Mouse (Mus musculus): ENCODE measurements around the gene Akap1. TPM values are rescaled to one million over a fixed set of nuclear protein-coding genes. Genes with fewer than 3 reads are reported as not detected.

Gene Akap1
- total RNA-seq, 4 experiments from 2014 or later: 40.5 to 44.8 (median 41.6) TPM

DNA sequence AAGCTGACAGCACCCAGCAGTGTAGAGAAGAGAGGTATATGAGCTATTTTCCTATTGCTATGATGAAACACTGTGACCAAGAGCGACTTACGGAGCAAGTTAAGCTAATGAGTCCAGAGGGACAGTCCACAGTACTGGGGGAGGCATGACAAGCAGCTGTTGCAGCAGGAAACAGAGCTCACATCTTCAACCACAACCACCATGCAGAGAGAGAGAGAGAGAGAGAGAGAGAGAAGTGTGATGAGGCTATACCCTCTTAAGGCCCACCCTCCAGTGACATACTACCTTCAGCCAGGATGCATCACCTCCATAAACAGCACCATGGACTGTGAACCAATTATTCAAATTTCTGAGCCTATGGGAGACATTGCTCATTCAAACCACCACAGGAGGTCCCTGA is 74.5 kb downstream of the Akap1 start:
- DNase-seq (ENCODE audit: low spot score in 2 of 2): no peak

DNA sequence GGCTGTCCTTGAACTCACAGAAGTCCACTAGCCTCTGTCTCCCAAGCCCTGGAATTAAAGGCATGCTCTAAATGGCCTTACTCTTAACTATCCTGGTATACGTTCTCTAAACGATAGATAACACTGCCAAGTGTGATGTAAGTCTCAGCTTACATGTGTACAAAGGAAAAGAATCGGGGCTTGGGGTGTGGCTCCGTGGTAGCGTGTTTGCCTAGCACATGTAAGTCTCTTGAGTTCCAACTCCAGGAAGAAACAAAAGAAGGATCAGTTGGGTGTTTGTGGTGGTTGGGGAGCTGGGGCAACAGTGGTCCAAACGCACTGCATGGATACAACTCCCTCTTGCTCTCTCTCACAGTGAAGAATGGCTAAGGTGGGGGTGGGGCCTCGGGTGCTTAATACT is 77.6 kb downstream of the Akap1 start:
- DNase-seq (ENCODE audit: low spot score in 2 of 2): no peak

DNA sequence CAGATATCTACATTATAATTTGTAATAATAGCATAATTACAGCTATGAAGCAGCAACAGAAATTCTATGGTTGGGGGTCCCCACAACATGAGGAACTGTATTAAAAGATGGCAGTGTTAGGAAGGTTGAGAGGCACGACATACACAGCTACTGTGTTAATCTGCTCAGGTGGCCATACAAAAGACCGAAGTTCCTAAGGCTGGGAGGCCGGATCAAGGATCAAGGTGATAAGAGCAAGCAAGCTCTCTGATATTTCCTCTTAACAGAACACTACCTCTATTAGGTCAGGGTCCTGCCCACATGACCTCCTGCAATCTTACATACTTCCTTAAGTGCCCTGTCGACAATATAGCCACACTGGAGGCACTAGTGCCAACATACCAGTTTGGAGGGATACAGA is 80.9 kb downstream of the Akap1 start:
- no peak for DNase-seq (ENCODE audit: low spot score in 2 of 2)

DNA sequence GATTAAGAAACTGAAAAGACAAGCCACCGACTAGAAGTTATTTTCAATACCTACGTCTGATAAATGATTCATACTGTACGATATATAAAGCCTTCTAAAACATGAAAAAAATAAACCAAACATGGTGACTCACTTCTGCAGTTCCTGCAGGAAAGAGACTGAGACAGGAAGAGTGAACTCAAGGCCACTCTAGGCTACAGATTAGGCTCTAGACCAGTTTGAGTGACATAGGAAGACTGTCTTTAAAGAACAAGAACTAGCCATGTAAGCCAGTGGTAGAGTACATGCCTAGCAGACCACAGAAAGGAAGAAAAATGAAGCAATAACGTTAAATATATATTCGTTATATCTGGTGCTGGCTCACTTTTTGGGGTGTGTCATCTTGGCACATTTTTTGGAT is 81.9 kb downstream of the Akap1 start:
- DNase-seq (ENCODE audit: low spot score in 2 of 2): no peak

Other genes with a start within 250 kb of the Akap1 start
- 100 to 1,000 TPM; 102 to 121 (median 109) TPM for gene Msi2, start 146.1 kb downstream of the Akap1 start, total RNA-seq (2022)
- gene Scpep1, start 90.9 kb upstream of the Akap1 start, total RNA-seq (2022): 10 to 100 TPM; 15.8 to 24.7 (median 19.9) TPM
- not detected for gene Elobl, start 102.3 kb upstream of the Akap1 start, total RNA-seq (2022)
- gene Coil, start 105.7 kb upstream of the Akap1 start, total RNA-seq (2022): 10 to 100 TPM; 17.6 to 22.5 (median 19.0) TPM
- 1 to 10 TPM; 3.3 to 7.3 (median 4.7) TPM for gene Trim25, start 134.8 kb upstream of the Akap1 start, total RNA-seq (2022)
- 10 to 100 TPM; 45.9 to 51.3 (median 47.0) TPM for gene Dgke, start 202.3 kb upstream of the Akap1 start, total RNA-seq (2022)
- not detected for gene Gm525, start 209.3 kb upstream of the Akap1 start, total RNA-seq (2022)